Mouse (Mus musculus): ENCODE results near the gene Ralgapa2. TPM values are rescaled to one million over a fixed set of nuclear protein-coding genes. Genes with fewer than 3 reads are reported as not detected.

The Ralgapa2 gene
- polyA plus RNA-seq, 1 experiment from 2014 or later = 14.6 TPM

- ATAC-seq (ENCODE audit: low FRiP score, low TSS enrichment) (no peak; the same call in 1 of the 2 replicates), DNase-seq (no peak)
- Histone ChIP-seq H3K36me3 (ENCODE audit: control insufficient read depth, insufficient read depth, low read length) (no peaks in the 10 kb centered on the region), H3K27ac (replicated peaks; ENCODE audit: low read depth, low read length) (peak overlapping the region; percentile 71), H3K4me3 (replicated peaks; ENCODE audit: low read depth, low read length) (peak overlapping the region; percentile 74), H3K4me1 (ENCODE audit: control insufficient read depth, insufficient read depth, low read length) (peaks cover 15% of the 10 kb centered on the region), H3K9ac (replicated peaks; ENCODE audit: low read length) (peak overlapping the region; percentile 86), H3K4me2 (ENCODE audit: low read length) (peak overlapping the region; percentile 73), H3K27me3 (ENCODE audit: control insufficient read depth, insufficient read depth, low read length) (no peaks in the 10 kb centered on the region), H3K9me3 (ENCODE audit: control insufficient read depth, low read length) (no peaks in the 10 kb centered on the region)
- 0% methylated on average over 22 of the region's 22 CpGs for WGBS
Measured at GRCm38 (mm10) chr2:146511401-146511865, 711 bp downstream of the Ralgapa2 start.

DNA sequence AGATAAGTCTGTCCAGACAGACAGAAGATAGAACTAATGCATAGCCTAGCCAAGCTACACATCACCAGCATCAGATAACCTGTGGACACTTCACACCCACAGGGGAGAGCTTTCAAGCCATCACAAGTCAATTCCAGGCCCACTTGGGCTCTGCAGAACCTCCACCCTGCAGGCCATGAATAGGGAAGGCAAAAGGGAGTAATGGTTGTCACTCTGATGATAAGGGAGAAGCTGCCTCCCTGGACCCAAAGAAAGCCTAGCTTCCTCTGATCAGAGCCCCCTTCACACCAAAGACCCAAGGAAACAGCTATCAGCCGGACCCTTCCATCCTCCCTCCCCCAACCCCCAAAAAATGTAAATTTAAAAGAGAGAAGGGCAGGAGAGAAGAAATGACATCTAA lies 1.4 kb downstream of the Ralgapa2 start:
- WGBS = 5% methylated on average over 1 of the region's 1 CpGs
- Histone ChIP-seq H3K9me3 (ENCODE audit: control insufficient read depth, low read length) (no peaks in the 10 kb centered on the region), H3K4me1 (ENCODE audit: control insufficient read depth, insufficient read depth, low read length) (peaks cover 15% of the 10 kb centered on the region), H3K4me2 (ENCODE audit: low read length) (peak overlapping the region; percentile 73), H3K9ac (replicated peaks; ENCODE audit: low read length) (peak overlapping the region; percentile 86; the same call in 1 of the 2 replicates), H3K4me3 (replicated peaks; ENCODE audit: low read depth, low read length) (peak overlapping the region; percentile 74), H3K27me3 (ENCODE audit: control insufficient read depth, insufficient read depth, low read length) (no peaks in the 10 kb centered on the region), H3K36me3 (ENCODE audit: control insufficient read depth, insufficient read depth, low read length) (no peaks in the 10 kb centered on the region), H3K27ac (replicated peaks; ENCODE audit: low read depth, low read length) (no peak overlapping the region)
- no peak for ATAC-seq (ENCODE audit: low FRiP score, low TSS enrichment)
- peak; percentile 6 for DNase-seq

- no peaks in the 10 kb centered on the region for H3K36me3 ChIP-seq (ENCODE audit: control insufficient read depth, insufficient read depth, low read length)
- ATAC-seq (ENCODE audit: low FRiP score, low TSS enrichment) = peak; percentile 64; the same call in 1 of the 2 replicates
- H3K27me3 ChIP-seq (ENCODE audit: control insufficient read depth, insufficient read depth, low read length) = no peaks in the 10 kb centered on the region
- H3K9me3 ChIP-seq (ENCODE audit: control insufficient read depth, low read length) = no peaks in the 10 kb centered on the region
- peaks cover 6% of the 10 kb centered on the region; the same call in 1 of the 2 replicates for H3K4me1 ChIP-seq (ENCODE audit: control insufficient read depth, insufficient read depth, low read length)
- DNase-seq = peak; percentile 41
- H3K9ac ChIP-seq (replicated peaks; ENCODE audit: low read length) = no peak overlapping the region
- WGBS = 77% methylated on average over 9 of the region's 9 CpGs
- no peak overlapping the region for H3K4me3 ChIP-seq (replicated peaks; ENCODE audit: low read depth, low read length)
- H3K27ac ChIP-seq (replicated peaks; ENCODE audit: low read depth, low read length) = no peak overlapping the region
- H3K4me2 ChIP-seq (ENCODE audit: low read length) = no peak overlapping the region
Measured at GRCm38 (mm10) chr2:146502578-146503311, 9.4 kb downstream of the Ralgapa2 start.

GRCm38 (mm10) chr2:146500067-146500466 lies 12.1 kb downstream of the Ralgapa2 start:
- H3K4me2 ChIP-seq (ENCODE audit: low read length) = no peak overlapping the region
- peaks cover 10% of the 10 kb centered on the region; the same call in 1 of the 2 replicates for H3K4me1 ChIP-seq (ENCODE audit: control insufficient read depth, insufficient read depth, low read length)
- WGBS = 91% methylated on average over 1 of the region's 1 CpGs
- H3K9ac ChIP-seq (replicated peaks; ENCODE audit: low read length) = no peak overlapping the region
- no peaks in the 10 kb centered on the region for H3K27me3 ChIP-seq (ENCODE audit: control insufficient read depth, insufficient read depth, low read length)
- H3K36me3 ChIP-seq (ENCODE audit: control insufficient read depth, insufficient read depth, low read length) = no peaks in the 10 kb centered on the region
- H3K4me3 ChIP-seq (replicated peaks; ENCODE audit: low read depth, low read length) = no peak overlapping the region
- no peak overlapping the region for H3K27ac ChIP-seq (replicated peaks; ENCODE audit: low read depth, low read length)
- no peak for DNase-seq
- no peaks in the 10 kb centered on the region for H3K9me3 ChIP-seq (ENCODE audit: control insufficient read depth, low read length)
- no peak for ATAC-seq (ENCODE audit: low FRiP score, low TSS enrichment)

DNA sequence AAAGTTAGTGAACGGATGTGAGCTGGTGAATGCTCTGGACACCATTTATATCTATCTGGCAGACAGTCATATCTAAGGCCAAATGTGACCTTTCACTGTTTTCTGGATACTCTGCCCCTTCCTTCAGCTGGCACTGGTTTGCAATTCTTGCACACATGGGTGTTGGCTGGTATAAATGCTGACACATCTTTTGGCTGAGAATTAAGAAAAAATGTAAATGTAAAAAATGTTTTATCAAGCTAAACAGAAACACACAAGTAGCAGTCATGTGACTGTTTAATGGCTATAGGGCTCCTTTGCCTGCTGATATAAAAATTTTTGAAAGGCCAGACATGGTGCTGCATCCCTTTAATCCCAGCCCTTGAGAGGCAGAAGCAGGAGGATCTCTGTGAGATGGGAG lies 13.0 kb downstream of the Ralgapa2 start:
- ATAC-seq (ENCODE audit: low FRiP score, low TSS enrichment) (no peak), DNase-seq (no peak)
- no peak overlapping the region for H3K4me2 ChIP-seq (ENCODE audit: low read length)
- no peaks in the 10 kb centered on the region for H3K9me3 ChIP-seq (ENCODE audit: control insufficient read depth, low read length)
- no peaks in the 10 kb centered on the region for H3K36me3 ChIP-seq (ENCODE audit: control insufficient read depth, insufficient read depth, low read length)
- no peak overlapping the region for H3K27ac ChIP-seq (replicated peaks; ENCODE audit: low read depth, low read length)
- H3K27me3 ChIP-seq (ENCODE audit: control insufficient read depth, insufficient read depth, low read length) = no peaks in the 10 kb centered on the region
- peaks cover 10% of the 10 kb centered on the region; the same call in 1 of the 2 replicates for H3K4me1 ChIP-seq (ENCODE audit: control insufficient read depth, insufficient read depth, low read length)
- H3K4me3 ChIP-seq (replicated peaks; ENCODE audit: low read depth, low read length) = no peak overlapping the region
- WGBS = 98% methylated on average over 1 of the region's 1 CpGs
- no peak overlapping the region for H3K9ac ChIP-seq (replicated peaks; ENCODE audit: low read length)

DNA sequence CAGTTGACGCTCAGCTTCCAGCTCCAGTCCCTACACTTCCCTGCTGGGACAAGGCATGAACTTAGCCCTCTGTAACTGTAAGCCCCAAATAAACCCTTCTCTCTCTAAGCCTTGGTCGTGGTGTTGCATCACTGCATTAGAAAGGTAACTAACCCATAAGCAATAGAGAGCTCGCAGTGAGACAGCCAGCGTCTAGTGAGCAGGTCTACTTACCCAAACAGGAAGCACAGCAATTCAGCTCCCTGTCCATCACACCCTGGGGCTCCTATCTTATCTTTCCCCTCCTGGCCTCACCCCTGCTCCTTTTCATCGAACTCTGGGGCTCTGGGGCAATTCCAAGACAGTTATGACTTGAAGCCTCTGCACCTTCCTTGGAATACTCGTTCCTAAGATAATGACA lies 13.8 kb downstream of the Ralgapa2 start:
- Histone ChIP-seq H3K27me3 (ENCODE audit: control insufficient read depth, insufficient read depth, low read length) (no peaks in the 10 kb centered on the region), H3K9me3 (ENCODE audit: control insufficient read depth, low read length) (no peaks in the 10 kb centered on the region), H3K4me2 (ENCODE audit: low read length) (no peak overlapping the region), H3K4me3 (replicated peaks; ENCODE audit: low read depth, low read length) (no peak overlapping the region), H3K4me1 (ENCODE audit: control insufficient read depth, insufficient read depth, low read length) (peaks cover 10% of the 10 kb centered on the region; the same call in 1 of the 2 replicates), H3K27ac (replicated peaks; ENCODE audit: low read depth, low read length) (no peak overlapping the region), H3K36me3 (ENCODE audit: control insufficient read depth, insufficient read depth, low read length) (no peaks in the 10 kb centered on the region), H3K9ac (replicated peaks; ENCODE audit: low read length) (no peak overlapping the region)
- DNase-seq (no peak), ATAC-seq (ENCODE audit: low FRiP score, low TSS enrichment) (no peak)
- 87% methylated on average over 6 of the region's 6 CpGs for WGBS

- Histone ChIP-seq H3K36me3 (ENCODE audit: control insufficient read depth, insufficient read depth, low read length) (no peaks in the 10 kb centered on the region), H3K4me2 (ENCODE audit: low read length) (no peak overlapping the region), H3K4me1 (ENCODE audit: control insufficient read depth, insufficient read depth, low read length) (peaks cover 4% of the 10 kb centered on the region; the same call in 1 of the 2 replicates), H3K9me3 (ENCODE audit: control insufficient read depth, low read length) (no peaks in the 10 kb centered on the region), H3K27ac (replicated peaks; ENCODE audit: low read depth, low read length) (no peak overlapping the region), H3K27me3 (ENCODE audit: control insufficient read depth, insufficient read depth, low read length) (no peaks in the 10 kb centered on the region), H3K9ac (replicated peaks; ENCODE audit: low read length) (no peak overlapping the region), H3K4me3 (replicated peaks; ENCODE audit: low read depth, low read length) (no peak overlapping the region)
- ATAC-seq (ENCODE audit: low FRiP score, low TSS enrichment) (no peak; the same call in 1 of the 2 replicates), DNase-seq (no peak)
- 27% methylated on average over 1 of the region's 1 CpGs for WGBS
Measured at GRCm38 (mm10) chr2:146496995-146497394, 15.1 kb downstream of the Ralgapa2 start.

GRCm38 (mm10) chr2:146495781-146496180 lies 16.4 kb downstream of the Ralgapa2 start:
- Histone ChIP-seq H3K36me3 (ENCODE audit: control insufficient read depth, insufficient read depth, low read length) (no peaks in the 10 kb centered on the region), H3K9ac (replicated peaks; ENCODE audit: low read length) (no peak overlapping the region), H3K4me1 (ENCODE audit: control insufficient read depth, insufficient read depth, low read length) (peaks cover 4% of the 10 kb centered on the region; the same call in 1 of the 2 replicates), H3K9me3 (ENCODE audit: control insufficient read depth, low read length) (no peaks in the 10 kb centered on the region), H3K4me3 (replicated peaks; ENCODE audit: low read depth, low read length) (no peak overlapping the region), H3K4me2 (ENCODE audit: low read length) (no peak overlapping the region), H3K27me3 (ENCODE audit: control insufficient read depth, insufficient read depth, low read length) (no peaks in the 10 kb centered on the region), H3K27ac (replicated peaks; ENCODE audit: low read depth, low read length) (no peak overlapping the region)
- 73% methylated on average over 9 of the region's 9 CpGs for WGBS
- ATAC-seq (ENCODE audit: low FRiP score, low TSS enrichment) = no peak
- no peak for DNase-seq

Data from midbrain, embryonic 14.5 days (tissue).